Mouse (Mus musculus) CD8-positive naive resting alpha-beta T cell, adult 2 months (primary cell): ENCODE measurements around the gene Tdpoz3.
"Not testable (repeated sequence)": the region's sequence is repeated elsewhere in the genome, so short reads cannot be mapped to it uniquely, and the experiment has no call there.

Experiments
- DNase-seq, 2 experiments: peaks; one replicate each; pipeline ENCODE4 v3.0.0; 2022; ENCODE audit warnings: low read depth in 2 of 2, low spot score in 2 of 2

Gene Tdpoz3

GRCm38 (mm10) chr3:93825720-93826119 is at the start of gene Tdpoz3:
Gene Tdpoz3, plus strand, starts transcription at chr3:93826020.
- not testable (repeated sequence) for DNase-seq

- DNase-seq = not testable (repeated sequence)
Measured at GRCm38 (mm10) chr3:93796098-93796497, 29.7 kb upstream of the Tdpoz3 start, which contains the start of gene Tdpoz4. Gene Tdpoz4, plus strand, starts transcription at chr3:93796398.

GRCm38 (mm10) chr3:93813341-93813740 is 12.5 kb upstream of the Tdpoz3 start:
- DNase-seq = not testable (repeated sequence)

GRCm38 (mm10) chr3:93858957-93859356 is 33.1 kb downstream of the Tdpoz3 start:
- not testable (repeated sequence) for DNase-seq

GRCm38 (mm10) chr3:93870635-93871034 is 44.8 kb downstream of the Tdpoz3 start:
- DNase-seq = not testable (repeated sequence)
